Mouse (Mus musculus): ENCODE measurements around the gene Gm13757.
"Not testable (repeated sequence)": the region's sequence is repeated elsewhere in the genome, so short reads cannot be mapped to it uniquely, and the experiment has no call there.

The Gm13757 gene

DNA sequence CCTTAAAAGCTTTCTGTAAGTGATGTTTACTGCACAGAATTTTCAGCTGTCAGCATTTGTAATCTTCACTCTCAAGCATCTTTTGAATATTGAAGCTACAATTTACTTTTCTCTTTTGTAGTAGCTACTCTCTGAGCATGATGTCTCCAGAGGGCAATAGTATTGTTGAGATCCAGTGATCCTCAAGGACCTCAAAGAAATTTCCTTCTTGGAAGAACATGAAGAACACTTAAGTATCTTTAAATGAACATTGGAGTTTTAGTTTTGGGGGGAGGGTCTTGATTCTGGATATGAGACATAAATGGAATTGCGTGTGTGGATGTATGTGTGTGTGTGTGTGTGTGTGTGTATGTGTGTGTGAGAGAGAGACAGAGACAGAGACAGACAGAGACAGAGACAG lies at the start of gene Gm13757:
TSS of gene Gm13757 (minus strand) at position 101 of the 400 bp plus-strand sequence.
- no peak for DNase-seq (ENCODE audit: low spot score)

DNA sequence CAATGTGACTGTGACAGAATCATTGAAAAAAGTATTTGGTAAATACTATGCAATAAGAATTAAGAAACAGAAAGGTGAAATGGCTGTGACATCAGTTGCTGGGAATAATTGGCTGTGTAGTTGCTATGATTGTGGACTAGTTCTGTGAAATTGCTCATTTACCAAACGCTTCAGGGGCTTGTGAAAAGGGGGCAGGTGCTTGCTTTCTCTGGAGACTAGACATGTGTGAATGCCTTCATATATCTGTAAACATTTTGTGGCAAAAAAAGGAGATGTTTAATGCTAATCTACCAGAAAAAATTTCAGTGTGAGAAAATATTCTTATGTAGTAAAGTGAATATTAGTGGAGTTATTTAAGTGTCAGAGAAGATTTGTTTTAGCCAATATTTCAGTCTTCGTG lies 44.1 kb upstream of the Gm13757 start, which contains the start of gene Olfr1185-ps1:
TSS of gene Olfr1185-ps1 (plus strand) at position 301 of the 400 bp plus-strand sequence.
- no peak for DNase-seq (ENCODE audit: low spot score)

DNA sequence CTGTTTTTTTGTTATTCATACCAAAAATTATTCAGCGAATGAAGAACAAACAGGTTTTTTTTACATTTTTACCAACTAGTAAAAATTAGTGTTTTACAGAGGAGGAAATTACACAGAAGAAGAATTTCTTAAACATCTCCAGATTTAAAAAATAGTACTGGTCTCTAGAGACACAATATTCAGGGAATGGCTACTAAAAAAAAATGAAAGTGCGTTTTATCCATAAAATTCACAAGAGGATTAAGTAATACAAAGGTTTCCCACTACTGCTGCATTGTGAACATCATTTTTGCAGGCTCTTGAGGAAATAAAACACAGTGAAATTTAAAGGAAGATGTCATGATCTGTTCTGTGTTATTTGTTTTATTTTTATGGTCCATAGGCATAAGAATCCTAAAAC lies 34.4 kb upstream of the Gm13757 start, which contains the start of gene Olfr1184:
TSS of gene Olfr1184 (plus strand) at position 301 of the 400 bp plus-strand sequence.
- no peak for DNase-seq (ENCODE audit: low spot score)

DNA sequence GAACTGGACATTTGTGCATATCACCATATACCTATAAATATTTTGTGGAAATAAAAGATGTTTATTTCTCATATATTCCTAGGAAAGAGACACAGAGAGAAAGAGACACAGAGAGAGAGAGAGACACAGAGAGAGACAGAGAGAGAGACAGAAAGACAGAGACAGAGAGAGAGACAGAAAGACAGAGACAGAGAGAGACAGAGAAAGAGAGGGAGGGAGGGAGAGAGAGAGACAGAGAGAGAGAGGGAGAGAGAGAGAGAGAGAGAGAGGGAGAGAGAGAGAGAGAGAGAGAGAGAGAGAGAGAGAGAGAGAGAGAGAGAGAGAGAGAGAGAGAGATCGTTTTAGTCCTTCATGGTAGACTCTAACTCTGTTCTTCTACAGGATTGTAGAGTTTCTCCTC lies 5.6 kb upstream of the Gm13757 start, which contains the start of gene Olfr1183:
TSS of gene Olfr1183 (plus strand) at position 301 of the 400 bp plus-strand sequence.
- DNase-seq (ENCODE audit: low spot score), result not testable (repeated sequence)

DNA sequence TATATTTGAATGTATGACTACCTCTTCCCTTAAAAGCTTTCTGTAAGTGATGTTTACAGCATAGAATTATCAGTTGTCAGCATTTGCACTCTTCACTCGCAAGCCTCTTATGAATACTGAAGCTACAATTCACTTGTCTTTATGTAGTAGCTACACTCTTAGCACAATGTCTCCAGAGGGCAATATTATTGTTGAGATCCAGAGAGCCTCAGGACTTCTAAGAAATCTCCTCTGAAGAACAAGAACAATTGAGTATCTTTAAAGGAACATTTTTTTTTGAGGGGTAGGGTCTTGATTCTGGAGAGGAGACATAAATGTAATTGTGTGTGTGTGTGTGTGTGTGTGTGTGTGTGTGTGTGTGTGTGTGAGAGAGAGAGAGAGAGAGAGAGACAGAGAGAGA lies 22.9 kb downstream of the Gm13757 start, which contains the start of gene Olfr1181:
TSS of gene Olfr1181 (minus strand) at position 101 of the 400 bp plus-strand sequence.
- no peak for DNase-seq (ENCODE audit: low spot score)

DNA sequence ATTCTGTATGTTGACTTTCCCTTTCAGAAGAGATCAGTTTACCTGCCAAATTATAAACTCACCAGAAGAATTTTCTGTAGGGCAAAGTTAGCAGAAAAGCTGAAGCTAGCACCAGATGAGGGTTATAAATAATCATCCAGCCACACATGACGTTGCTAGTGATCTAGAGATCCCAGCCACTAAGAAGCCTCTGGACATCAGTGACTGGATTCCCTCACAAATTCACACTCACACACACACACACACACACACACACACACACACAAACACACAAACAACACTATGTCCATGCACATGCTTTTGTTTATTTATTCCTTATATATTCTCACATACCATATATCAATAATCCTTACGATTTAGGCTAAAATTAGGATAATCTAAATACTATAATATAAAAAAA lies 29.9 kb downstream of the Gm13757 start, which contains the start of gene Olfr1180:
TSS of gene Olfr1180 (minus strand) at position 101 of the 400 bp plus-strand sequence.
- DNase-seq (ENCODE audit: low spot score), result no peak

DNA sequence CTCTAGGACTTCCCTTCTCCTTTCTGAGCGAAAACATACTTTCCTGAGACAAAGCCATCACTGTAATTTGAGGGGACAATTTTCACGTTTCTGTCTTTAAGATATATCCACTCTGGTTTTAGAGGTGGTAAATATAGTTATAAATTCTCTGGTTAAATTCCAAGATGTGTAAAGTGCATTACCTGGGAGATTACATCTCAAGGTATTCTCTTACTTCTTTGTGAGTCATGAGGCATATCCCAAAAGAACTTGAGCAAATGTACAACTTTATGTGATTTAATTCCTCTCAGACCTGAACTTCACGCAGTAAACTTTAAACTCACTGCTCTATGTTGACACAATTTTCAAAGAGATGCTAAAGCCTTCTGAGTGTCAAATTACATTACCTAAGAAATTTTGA lies 42.6 kb downstream of the Gm13757 start, which contains the start of gene Olfr1179:
TSS of gene Olfr1179 (minus strand) at position 101 of the 400 bp plus-strand sequence.
- DNase-seq (ENCODE audit: low spot score), result no peak

All from ovary, adult 18-20 months (tissue).